Mouse (Mus musculus): Measurements from ENCODE around the gene Dyrk3.

Gene Dyrk3

DNA sequence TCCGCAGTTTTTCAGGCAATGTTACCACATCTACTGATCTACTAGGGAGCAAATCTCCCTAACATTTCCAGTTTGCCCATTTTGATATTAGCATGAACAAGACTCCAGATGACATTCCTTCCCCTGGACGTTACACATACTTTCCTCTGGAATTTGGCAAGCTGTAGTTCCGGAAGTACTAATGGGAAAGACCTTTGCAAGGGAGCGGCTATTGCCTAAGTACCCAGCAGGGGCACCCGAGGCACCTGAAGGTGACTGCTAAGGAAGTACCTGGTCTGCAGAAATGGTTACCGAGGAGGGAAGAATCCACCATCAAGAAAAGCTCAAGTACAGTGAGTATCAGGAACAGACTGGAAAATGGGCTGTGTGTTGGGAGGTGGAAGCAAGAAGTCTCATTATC lies 25.6 kb downstream of the Dyrk3 start:
- DNase-seq (ENCODE audit: low spot score in 2 of 2), result no peak

GRCm38 (mm10) chr1:131110525-131111106 lies 27.5 kb downstream of the Dyrk3 start:
- DNase-seq (ENCODE audit: low spot score in 2 of 2), result no peak

- no peak for DNase-seq (ENCODE audit: low spot score in 2 of 2)
These were observed 30.4 kb downstream of the Dyrk3 start for GRCm38 (mm10) chr1:131107575-131108308.

DNA sequence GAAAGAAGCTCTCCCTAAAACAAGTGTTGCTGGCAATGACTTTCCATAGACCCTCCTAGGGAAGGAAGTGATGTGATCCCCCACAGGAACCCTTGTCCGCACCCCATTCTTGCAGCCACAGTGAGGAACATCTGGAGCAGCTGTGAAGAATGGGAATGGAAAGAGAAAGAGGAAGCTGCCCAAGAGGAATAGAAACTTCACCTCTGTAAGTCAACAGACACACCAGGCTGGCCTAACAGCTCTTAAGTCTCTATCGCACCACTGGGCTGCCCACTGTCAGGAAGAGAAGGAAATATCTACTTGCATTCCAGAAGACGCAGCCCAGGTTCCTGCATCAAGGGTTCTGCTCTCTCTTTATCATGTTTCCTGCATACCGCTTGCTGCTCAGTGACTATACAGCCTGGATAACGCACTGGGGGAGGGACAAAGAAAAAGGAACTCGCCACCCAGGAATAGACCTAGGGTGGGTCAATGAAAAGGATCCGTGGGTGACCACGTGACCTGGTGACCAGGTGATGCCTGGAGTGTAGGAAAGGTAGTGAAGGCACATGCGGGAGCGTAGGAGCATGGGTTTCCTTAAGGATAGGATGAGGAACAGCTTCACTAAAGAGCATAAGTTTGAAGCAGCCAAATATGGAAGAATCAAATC lies 34.2 kb downstream of the Dyrk3 start:
- DNase-seq (ENCODE audit: low spot score in 2 of 2), result no peak

GRCm38 (mm10) chr1:131100808-131101207 lies 37.3 kb downstream of the Dyrk3 start:
- DNase-seq (ENCODE audit: low spot score in 2 of 2), result no peak

DNA sequence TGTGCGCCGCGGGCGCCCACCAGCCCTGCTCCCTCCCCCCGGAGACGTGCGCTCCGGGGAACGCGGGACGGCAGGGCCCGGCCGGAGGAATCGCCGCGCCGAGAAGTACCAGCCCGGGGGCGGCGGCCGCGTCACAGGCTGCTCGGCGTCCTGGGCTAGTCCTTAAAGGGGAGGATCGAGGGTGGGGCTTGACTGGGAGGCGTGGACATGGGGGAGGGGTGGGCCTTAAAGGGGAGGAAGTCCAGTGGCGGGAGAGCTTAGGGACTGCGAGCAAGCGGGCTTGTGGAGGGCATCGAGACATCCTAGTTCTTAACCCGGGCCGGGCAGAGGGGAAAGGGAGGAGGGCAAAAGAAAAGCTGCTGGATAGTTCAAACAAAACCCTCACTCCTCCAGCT lies 40.4 kb downstream of the Dyrk3 start, which contains the start of gene Mapkapk2:
Gene Mapkapk2, minus strand, starts transcription at position 127 of the 395 bp plus-strand sequence.
- DNase-seq (ENCODE audit: low spot score in 2 of 2), result peak; percentile 83 to 87

- peak; percentile 32 to 44 for DNase-seq (ENCODE audit: low spot score in 2 of 2)
These were observed 41.1 kb downstream of the Dyrk3 start for GRCm38 (mm10) chr1:131096803-131097699.

DNA sequence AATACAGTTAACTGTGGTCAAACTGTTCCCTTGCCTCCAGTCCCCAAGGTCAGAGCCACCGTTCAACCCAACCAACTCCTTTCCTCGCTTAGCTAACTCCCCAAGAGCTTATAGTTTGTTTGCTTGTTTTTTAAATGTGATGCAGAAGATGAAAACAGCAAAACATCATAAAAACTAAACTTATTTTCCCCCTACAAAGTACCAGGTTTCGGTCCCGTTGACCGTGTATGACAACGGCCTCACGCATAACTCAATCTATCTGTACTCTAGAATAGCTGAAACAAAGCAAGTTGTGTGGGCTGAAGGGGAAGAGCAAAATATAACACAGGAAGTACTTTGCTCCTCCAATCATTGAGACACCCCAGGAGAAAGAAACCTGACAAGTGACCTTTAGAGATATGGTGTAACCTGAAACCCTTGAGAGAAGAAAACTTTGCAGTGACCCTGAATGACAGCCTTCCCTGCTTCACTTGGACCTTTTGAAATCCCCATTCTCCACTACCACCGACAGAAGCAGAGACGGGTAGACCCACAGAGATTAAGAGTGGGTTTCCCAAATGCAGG lies 41.9 kb downstream of the Dyrk3 start:
- DNase-seq (ENCODE audit: low spot score in 2 of 2), result no peak

DNA sequence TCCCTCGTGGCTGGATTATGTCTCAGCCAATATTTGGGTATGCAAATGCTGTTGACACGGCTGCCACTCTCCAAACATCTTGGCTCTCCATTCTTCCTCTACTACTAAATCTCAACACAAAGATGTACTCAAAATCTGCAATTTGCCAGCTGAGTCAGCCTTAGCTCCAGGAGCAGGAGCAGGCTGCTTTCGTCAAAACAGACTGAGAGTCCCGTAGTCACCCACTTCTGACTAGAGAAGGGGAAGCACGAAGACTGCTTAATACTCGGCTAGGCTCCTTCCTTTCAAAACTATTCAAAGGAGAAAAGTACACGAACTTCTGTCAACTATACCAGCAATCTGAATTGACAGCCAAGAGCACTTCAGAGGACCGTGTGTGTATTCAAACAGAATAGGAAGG lies 42.6 kb downstream of the Dyrk3 start:
- DNase-seq (ENCODE audit: low spot score in 2 of 2), result no peak

GRCm38 (mm10) chr1:131093889-131094288 lies 44.3 kb downstream of the Dyrk3 start:
- DNase-seq (ENCODE audit: low spot score in 2 of 2), result no peak

- no peak for DNase-seq (ENCODE audit: low spot score in 2 of 2)
These were observed 45.3 kb downstream of the Dyrk3 start for GRCm38 (mm10) chr1:131092846-131093245.

DNA sequence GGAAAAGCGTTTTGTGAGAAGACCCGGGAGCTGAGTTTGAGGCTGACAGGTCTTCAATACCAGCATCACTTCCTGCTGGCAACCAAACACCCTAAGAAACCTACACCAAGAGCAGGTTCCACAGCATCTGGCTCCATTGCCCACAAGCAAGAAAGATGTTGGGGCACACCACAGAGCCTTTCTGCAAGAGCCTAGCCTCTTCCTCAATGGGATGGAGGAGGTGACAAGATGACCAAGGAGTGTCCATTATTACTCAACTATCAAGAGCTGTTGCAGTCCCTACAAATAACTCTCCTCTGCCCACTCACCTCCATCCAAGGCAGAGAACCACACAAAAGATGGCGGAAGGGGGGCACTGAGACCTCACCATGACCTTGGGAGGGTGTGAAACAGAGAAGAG lies 46.0 kb downstream of the Dyrk3 start:
- DNase-seq (ENCODE audit: low spot score in 2 of 2), result no peak

- DNase-seq (ENCODE audit: low spot score in 2 of 2), result no peak
These were observed 46.7 kb downstream of the Dyrk3 start for GRCm38 (mm10) chr1:131091481-131091880.

DNA sequence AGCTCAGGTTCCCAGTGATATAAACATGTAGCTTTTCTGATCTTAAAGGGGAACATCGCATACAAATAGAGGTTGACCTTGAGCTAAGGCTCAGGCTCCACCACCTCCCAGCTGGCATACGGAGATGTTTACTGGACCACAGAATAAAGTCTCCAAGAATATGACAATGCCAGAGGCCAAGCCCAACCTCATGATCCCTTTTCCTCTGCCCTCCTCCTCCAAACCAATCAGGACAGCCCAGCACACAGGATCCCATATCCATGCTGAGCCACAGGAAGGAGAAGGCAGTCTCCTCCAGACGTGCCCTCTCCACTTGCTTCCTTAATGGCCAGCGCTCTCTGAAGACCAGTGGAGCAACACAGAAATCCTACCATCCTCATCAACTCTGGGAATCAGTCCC lies 47.3 kb downstream of the Dyrk3 start:
- no peak for DNase-seq (ENCODE audit: low spot score in 2 of 2)

- no peak for DNase-seq (ENCODE audit: low spot score in 2 of 2)
These were observed 47.9 kb downstream of the Dyrk3 start for GRCm38 (mm10) chr1:131090261-131090660.

- no peak for DNase-seq (ENCODE audit: low spot score in 2 of 2)
These were observed 48.5 kb downstream of the Dyrk3 start for GRCm38 (mm10) chr1:131089525-131090127.

DNA sequence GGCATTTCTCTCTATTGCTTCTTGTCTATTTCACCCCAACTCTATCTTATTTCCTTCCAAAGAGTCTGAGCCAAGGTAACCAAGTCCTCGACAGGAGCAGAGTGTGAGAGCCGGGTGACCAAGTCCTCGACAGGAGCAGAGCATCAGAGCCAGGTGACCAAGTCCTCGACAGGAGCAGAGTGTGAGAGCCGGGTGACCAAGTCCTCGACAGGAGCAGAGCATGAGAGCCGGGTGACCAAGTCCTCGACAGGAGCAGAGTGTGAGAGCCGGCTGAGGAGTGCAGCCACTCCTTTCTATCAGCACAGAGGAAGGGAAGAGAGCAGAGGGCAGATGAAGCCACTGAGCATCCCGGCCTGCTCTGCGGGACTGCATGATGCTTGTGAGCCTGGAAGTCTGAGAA lies 49.6 kb downstream of the Dyrk3 start:
- DNase-seq (ENCODE audit: low spot score in 2 of 2), result no peak

DNA sequence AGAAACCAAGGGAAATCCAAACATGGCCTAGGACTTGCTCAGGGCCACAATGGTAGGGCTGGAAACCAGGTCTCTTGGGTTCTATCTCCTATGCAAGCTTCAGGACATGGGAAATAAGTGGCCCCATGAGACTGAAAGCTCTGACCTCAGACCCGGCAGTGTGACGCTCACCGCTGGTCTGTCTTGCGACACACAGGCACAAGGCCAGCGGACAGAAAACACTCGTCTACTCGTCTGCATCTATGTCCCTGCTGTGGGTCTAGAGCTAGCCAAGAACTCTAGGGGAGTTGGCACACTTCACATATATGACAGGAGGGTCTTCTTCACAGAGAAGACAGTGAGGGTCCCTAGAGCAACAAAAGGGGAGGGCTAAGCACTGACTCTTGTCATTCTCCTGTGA lies 51.2 kb downstream of the Dyrk3 start:
- no peak for DNase-seq (ENCODE audit: low spot score in 2 of 2)

GRCm38 (mm10) chr1:131085957-131086739 lies 52.0 kb downstream of the Dyrk3 start:
- DNase-seq (ENCODE audit: low spot score in 2 of 2), result no peak

- no peak for DNase-seq (ENCODE audit: low spot score in 2 of 2)
These were observed 52.9 kb downstream of the Dyrk3 start for GRCm38 (mm10) chr1:131085272-131085671.
